Mouse (Mus musculus): ENCODE data around the gene G3bp1. TPM values are rescaled to one million over a fixed set of nuclear protein-coding genes. Genes with fewer than 3 reads are reported as not detected.

Gene G3bp1
- polyA plus RNA-seq (2012; ENCODE audit: insufficient read depth, insufficient read length, missing spikeins): 17.0 and 19.4 TPM in 2 replicates

DNA sequence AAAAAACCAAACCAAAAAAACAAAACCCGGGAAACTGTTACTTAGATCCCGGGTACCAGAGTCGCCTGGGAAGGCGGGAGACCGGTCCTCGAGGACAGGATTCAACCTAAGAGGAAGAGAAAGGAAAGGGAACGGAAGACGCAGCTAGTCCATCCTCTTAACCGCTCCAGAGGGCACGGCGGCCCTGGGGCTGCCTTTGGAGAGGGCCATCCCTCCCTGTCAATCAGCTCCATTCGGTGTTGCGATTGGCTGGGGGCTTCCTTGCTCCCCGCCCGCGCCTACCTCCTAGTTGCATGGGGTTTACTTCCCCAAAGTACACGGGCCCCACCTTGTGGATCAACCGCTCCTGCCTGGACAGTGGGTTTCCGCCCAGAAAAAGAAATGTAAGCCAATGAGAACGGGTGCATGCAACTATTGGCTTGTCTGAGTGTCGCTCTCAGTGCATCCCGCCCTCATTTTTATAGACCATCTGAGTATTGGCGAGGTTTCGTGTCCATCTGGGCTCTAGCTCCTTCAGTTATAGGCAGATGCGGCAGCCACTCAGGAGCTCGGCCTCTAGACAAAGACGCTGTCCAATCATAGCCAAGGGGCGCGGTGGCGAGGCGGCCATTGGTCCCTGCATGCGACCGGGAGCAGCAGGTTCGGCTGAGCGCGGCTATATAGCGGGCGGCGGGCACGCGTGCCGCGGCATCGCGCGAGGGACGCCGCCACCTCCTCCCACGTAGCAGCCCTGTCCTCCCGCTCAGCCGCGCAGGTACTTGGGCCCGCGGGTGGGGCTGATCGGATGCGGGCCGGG is at the start of gene G3bp1:
Gene G3bp1, plus strand, starts transcription at position 638 of the 796 bp plus-strand sequence.
- H3K27ac ChIP-seq (replicated peaks; ENCODE audit: low read depth, low read length): peak within 1 kb of the TSS; percentile 96
- H3K4me3 ChIP-seq (ENCODE audit: insufficient read depth, low read depth, low read length): peak within 1 kb of the TSS; percentile 73
- H3K4me1 ChIP-seq (ENCODE audit: control insufficient read depth, insufficient read depth, insufficient read length, low read length): peaks cover 17% of the 10 kb centered on the region

DNA sequence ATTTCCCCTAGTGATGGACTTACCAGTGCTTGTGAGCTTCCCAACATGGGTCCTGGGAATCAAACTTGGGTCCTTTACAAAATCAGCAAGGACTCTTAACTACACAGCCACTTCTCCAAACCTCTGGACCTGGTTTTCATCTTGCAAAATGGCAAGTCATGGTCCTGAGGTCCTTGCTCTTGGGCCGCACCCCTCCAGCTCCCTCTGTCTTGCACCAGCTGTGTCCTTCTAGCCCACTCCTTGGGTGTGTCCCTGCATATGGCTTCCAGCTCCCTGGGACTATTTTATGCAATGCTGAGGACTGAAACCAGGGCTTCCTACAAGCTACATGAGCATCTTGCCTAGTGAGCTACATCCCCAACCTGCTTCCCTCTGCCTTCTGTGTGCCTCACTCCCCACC is 46.5 kb upstream of the G3bp1 start, which contains the start of gene Sparc:
Gene Sparc, minus strand, starts transcription at position 206 of the 400 bp plus-strand sequence.
- Histone ChIP-seq H3K4me3 (ENCODE audit: insufficient read depth, low read depth, low read length) (no peak within 1 kb of the TSS), H3K4me1 (ENCODE audit: control insufficient read depth, insufficient read depth, insufficient read length, low read length) (peaks cover 16% of the 10 kb centered on the region; the same call in 1 of the 2 replicates), H3K27ac (replicated peaks; ENCODE audit: low read depth, low read length) (peak within 1 kb of the TSS; percentile 10; the same call in 1 of the 2 replicates)

DNA sequence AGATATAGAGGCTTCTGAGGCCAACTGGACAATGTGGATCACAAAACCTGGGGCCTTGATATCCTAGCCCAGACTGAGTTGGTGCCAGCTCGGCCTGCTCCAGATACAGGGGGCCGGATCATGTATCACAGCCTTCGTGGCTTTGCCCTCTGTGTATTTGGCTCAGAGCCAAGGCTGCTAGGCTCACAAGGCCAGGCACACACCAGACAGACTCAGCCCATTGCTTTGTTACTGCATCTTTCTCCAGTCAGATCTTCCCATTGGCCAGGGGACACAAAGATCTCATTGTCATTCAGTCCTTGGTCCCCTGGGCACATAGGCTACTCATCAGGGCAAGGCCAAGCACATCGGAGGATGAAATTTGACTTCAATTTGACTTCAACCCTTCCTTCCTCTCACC is 45.7 kb upstream of the G3bp1 start:
- Histone ChIP-seq H3K4me3 (ENCODE audit: insufficient read depth, low read depth, low read length) (no peak overlapping the region), H3K4me1 (ENCODE audit: control insufficient read depth, insufficient read depth, insufficient read length, low read length) (peaks cover 21% of the 10 kb centered on the region), H3K27ac (replicated peaks; ENCODE audit: low read depth, low read length) (peak overlapping the region; percentile 10; the same call in 1 of the 2 replicates)

DNA sequence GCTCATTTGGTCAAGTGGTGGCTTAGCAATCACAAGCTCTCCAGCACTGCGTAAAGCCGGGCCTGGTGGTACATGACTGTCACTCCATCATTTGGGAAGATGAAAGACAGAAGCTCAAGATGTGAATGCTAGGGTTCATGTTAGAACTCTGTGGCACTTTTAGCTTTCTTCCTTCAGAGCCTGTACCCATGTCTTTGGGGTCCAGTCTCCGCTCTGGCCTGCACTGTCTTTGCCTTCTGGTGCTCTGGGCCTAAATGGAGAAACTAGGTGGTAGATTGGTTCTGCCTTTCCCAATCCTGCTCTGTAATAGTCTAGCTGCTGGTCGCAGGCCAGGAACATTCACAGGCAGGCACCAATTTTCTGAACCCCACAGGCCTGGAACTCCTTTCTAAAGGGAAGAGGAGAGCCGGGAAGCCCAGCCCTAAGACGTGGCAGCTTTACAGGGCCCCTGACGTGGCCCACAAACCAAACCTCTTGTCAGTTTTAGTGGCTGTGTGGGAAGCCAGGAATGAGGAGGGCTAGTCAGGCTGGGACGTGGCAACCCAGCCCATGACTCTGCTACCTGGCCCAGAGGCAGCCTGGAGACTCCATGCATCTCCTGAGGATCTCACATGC is 44.6 kb upstream of the G3bp1 start:
- peaks cover 21% of the 10 kb centered on the region for H3K4me1 ChIP-seq (ENCODE audit: control insufficient read depth, insufficient read depth, insufficient read length, low read length)
- peak overlapping the region; percentile 57 for H3K27ac ChIP-seq (replicated peaks; ENCODE audit: low read depth, low read length)
- H3K4me3 ChIP-seq (ENCODE audit: insufficient read depth, low read depth, low read length): no peak overlapping the region

DNA sequence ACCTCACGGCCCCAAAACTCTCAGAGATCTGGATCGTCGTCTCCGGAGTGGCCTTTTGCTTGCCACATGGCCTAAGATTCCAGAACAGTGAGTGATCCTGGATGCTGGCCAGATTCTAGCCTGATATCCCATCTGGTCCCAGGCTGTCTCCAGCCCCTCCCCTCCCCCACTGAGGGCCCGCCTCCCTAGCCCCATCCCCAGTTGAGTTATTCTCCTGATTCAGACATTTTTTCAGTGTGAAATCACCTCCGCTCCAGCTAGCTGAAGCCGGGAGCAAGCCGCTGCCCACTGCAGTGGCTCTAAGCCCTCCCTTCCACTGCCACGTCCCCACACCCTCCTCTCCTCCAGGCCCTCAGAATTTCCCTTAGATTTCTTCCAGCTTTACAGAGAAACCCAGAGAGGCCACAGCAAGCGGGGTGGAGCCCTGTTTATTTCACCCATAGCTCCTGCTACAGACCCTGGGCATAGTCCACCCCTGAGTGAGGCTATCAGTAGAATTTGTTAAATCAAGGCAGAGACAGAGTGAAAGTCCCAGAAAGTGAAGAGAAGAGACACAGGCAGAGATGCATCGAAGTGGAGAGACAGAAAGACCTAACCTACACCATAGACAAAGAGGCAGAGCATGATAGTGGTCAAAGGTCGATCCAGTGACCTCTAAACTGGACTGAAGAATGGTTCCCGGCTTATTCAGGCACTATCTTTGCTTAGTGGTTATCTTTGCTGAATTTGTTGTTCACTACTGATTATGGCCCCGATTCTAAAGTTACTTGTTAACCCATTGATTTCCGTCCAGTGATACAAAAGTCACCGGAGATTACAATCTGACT is 41.1 kb upstream of the G3bp1 start:
- H3K27ac ChIP-seq (replicated peaks; ENCODE audit: low read depth, low read length): peak overlapping the region; percentile 94
- H3K4me1 ChIP-seq (ENCODE audit: control insufficient read depth, insufficient read depth, insufficient read length, low read length): peaks cover 17% of the 10 kb centered on the region
- no peak overlapping the region for H3K4me3 ChIP-seq (ENCODE audit: insufficient read depth, low read depth, low read length)

DNA sequence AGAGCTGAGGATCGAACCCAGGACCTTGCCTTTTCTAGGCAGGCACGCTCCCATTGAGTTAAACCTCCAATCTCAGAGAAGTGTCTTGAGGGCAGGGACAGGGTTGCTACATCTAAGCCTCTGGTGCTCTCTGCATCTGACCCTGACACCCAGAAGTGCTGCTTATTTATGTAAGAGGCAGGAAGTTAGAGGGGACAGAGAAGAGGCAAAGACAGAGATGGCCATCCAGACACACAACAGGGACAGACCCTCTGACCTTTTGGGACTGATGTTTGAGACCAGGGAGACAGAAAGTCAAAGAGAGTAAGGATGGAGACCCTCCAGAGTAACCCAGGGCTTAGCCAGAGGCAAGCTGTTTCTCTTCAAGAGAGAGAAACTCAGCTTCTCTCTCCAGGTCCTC is 39.5 kb upstream of the G3bp1 start:
- Histone ChIP-seq H3K4me3 (ENCODE audit: insufficient read depth, low read depth, low read length) (no peak overlapping the region), H3K4me1 (ENCODE audit: control insufficient read depth, insufficient read depth, insufficient read length, low read length) (peaks cover 8% of the 10 kb centered on the region), H3K27ac (replicated peaks; ENCODE audit: low read depth, low read length) (no peak overlapping the region)

DNA sequence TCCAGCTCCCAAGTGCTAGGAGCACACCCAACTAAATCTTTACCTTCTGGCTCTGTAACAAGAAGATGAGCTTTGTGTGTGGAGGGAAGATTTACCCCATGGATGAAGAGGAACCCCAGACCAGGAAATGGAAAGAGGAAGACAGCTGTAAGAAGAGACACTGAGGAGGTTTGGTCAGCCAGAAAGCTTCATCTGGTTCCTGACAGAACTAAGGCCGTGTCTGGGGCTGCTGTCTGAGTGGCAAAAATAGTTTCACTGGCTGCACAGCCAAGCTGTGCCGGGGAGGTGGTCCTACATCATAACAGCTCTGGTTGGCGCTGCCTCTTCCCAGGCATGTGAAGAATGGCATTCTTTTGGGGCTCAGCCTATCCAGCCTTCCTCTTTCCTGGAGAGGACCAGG is 36.5 kb upstream of the G3bp1 start:
- Histone ChIP-seq H3K27ac (replicated peaks; ENCODE audit: low read depth, low read length) (no peak overlapping the region), H3K4me1 (ENCODE audit: control insufficient read depth, insufficient read depth, insufficient read length, low read length) (peaks cover 5% of the 10 kb centered on the region), H3K4me3 (ENCODE audit: insufficient read depth, low read depth, low read length) (no peak overlapping the region)

DNA sequence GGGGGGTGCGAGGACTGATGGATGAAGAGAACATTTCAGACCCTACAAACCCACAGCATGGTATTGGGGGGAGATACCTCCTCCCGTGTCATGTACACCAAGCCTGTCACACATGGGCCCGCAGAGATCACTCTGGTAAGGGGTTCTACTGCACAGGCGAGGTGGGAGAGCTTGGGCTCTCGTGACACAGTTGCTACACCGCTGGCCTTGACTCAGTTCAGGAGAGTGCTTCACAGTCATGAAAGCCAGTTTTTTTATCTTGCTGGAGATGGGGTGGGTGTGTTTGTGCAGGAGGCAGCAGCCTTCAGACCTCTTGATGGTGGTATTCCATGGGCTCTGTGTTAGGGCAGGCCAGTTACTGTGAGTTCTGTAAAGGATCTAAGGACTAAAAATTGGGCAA is 33.4 kb upstream of the G3bp1 start:
- Histone ChIP-seq H3K27ac (replicated peaks; ENCODE audit: low read depth, low read length) (no peak overlapping the region), H3K4me1 (ENCODE audit: control insufficient read depth, insufficient read depth, insufficient read length, low read length) (no peaks in the 10 kb centered on the region), H3K4me3 (ENCODE audit: insufficient read depth, low read depth, low read length) (no peak overlapping the region)

DNA sequence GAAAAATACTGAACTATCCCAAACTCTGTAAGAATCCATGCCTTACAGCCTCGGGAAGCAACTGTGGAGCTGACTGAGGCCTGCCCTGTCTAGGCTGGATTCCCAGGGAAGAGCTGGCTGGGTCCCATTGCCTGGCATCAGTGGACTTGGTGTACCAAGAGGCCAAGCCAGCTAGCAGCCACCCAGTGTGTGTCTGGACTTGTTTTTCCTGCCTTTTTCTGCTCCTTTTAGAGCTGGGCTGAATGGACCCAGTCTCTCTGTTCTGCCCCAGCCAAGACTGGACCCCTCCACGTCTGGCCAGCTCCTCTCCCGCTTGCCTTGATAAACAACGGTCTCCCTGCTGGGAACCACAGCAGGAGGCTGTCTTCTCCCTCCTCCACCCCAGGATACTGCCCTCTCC is 31.5 kb upstream of the G3bp1 start:
- H3K4me3 ChIP-seq (ENCODE audit: insufficient read depth, low read depth, low read length): no peak overlapping the region
- no peak overlapping the region for H3K27ac ChIP-seq (replicated peaks; ENCODE audit: low read depth, low read length)
- H3K4me1 ChIP-seq (ENCODE audit: control insufficient read depth, insufficient read depth, insufficient read length, low read length): no peaks in the 10 kb centered on the region

DNA sequence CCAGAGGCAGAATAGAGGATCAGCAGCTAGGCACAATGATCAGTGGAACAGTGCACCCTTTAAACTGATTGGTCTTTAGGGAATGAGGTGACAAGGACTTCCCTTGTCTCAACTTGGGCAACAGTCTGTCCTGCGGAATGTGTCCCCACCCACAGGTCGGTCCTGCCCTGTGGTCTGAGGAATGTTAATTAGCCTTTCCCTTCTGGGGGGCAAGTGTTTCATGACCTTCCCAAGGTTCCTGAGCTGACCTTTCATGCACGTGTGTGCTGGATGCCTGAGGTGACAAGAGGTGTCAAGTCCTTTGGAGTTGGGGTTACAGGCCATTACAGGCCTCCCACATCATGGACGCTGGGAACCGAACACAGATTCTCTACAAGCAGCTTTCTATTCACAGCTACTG is 29.8 kb upstream of the G3bp1 start:
- no peak overlapping the region for H3K4me3 ChIP-seq (ENCODE audit: insufficient read depth, low read depth, low read length)
- 0 out of 2 replicates have a peak, but pooled peaks cover 2% of the 10 kb centered on the region for H3K4me1 ChIP-seq (ENCODE audit: control insufficient read depth, insufficient read depth, insufficient read length, low read length)
- no peak overlapping the region for H3K27ac ChIP-seq (replicated peaks; ENCODE audit: low read depth, low read length)

DNA sequence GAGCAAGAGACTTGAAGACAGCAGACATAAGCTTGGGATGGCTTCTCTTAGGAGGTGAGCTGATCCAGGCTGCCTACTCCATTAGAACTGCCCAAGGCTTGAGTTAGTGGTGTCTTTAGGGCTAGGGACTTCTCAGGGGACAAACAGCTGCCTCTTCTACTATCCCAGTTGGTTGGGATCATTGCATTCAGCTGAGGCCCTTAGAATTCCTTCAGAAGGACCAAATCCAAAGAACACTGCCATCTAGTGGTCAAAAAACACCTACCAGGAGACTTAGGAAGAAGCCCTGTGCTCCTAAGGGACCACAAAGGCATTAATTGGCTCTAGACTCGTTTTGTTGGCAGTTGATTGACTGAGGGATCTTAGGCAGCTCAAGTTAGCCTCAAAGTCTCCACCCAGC is 24.7 kb upstream of the G3bp1 start:
- Histone ChIP-seq H3K27ac (replicated peaks; ENCODE audit: low read depth, low read length) (no peak overlapping the region), H3K4me3 (ENCODE audit: insufficient read depth, low read depth, low read length) (no peak overlapping the region), H3K4me1 (ENCODE audit: control insufficient read depth, insufficient read depth, insufficient read length, low read length) (peaks cover 11% of the 10 kb centered on the region)

DNA sequence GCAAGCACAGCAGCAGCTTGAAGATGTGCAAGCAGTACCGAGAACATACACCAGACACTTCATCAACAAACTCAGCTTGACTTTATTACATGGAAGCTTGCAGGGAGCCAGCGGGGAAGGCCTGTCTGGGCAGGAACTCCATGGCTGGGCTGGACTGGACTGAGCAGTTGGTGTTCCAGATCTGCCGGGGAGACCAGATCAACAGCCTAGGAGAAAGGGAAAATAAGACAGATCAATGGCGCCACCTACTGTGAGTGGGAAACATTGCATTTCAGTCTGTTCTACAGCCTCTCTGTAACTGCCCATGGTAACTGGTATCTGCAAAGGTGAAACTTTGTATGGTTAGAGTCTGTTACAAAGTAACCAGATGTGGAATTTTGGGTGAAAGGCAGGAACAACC is 22.9 kb upstream of the G3bp1 start:
- no peak overlapping the region for H3K4me3 ChIP-seq (ENCODE audit: insufficient read depth, low read depth, low read length)
- no peak overlapping the region for H3K27ac ChIP-seq (replicated peaks; ENCODE audit: low read depth, low read length)

DNA sequence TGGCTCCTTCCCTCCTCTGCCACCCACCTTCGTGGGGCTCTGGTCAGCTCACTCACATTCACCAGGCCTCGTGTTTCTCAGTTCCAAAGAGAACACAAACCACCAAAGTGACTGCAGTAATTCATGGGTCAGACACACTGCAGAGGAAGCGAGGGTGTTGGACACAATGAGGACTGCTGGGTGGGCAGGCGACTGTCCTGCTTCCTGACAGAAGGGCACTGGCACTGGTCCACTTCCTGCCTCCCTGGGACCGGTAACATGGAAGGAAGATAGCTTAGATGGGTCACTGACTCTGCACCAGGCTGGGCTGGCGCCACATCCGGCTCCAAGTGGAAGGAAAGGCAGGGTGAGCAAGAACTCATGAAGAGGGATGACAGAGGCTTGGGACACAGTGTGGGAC is 20.0 kb upstream of the G3bp1 start:
- Histone ChIP-seq H3K27ac (replicated peaks; ENCODE audit: low read depth, low read length) (peak overlapping the region; percentile 81), H3K4me3 (ENCODE audit: insufficient read depth, low read depth, low read length) (no peak overlapping the region), H3K4me1 (ENCODE audit: control insufficient read depth, insufficient read depth, insufficient read length, low read length) (peaks cover 22% of the 10 kb centered on the region)

More for the DNA sequence above, 22.9 kb upstream of the G3bp1 start:
- peaks cover 11% of the 10 kb centered on the region for H3K4me1 ChIP-seq (ENCODE audit: control insufficient read depth, insufficient read depth, insufficient read length, low read length)

DNA sequence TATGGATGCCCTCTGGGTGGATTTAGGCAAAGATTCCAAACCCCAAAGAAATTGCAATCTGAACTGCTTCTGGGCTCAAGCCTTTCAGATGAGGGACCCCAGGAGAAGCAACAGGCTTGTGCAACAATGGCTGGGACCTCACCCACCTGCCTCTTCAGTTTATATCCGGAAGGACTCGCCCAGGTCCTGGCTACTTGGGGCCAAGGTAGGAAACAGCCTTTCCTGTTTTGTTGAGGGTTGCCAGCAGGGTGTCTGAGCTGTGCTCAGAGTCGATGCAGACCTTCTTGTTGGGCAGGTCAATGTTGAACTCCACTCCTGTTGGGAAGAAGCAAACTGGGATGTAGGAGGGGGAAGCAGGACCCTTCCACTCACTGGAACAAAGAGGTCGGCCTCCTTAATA is 19.2 kb upstream of the G3bp1 start:
- H3K4me1 ChIP-seq (ENCODE audit: control insufficient read depth, insufficient read depth, insufficient read length, low read length): peaks cover 25% of the 10 kb centered on the region
- H3K27ac ChIP-seq (replicated peaks; ENCODE audit: low read depth, low read length): peak overlapping the region; percentile 81
- H3K4me3 ChIP-seq (ENCODE audit: insufficient read depth, low read depth, low read length): no peak overlapping the region

DNA sequence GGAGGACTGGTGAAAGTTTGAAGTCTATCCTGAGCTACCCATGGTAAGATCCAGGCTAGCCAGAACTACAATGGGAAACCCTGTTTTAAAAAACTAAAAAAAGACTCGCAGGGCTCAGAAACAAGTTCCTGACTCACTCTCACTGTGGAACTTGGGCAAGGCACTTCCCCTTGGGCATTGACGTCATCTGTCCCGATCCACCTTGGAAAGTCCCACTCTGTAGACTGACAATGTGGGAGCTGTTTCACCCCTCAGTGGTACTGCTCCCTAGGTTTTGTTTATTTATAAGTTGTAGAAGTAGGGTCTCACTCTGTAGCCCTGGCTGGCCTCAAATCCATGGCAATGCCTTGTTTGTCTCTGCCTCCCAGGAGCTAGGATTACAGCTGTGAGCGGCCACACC is 15.8 kb upstream of the G3bp1 start:
- Histone ChIP-seq H3K4me3 (ENCODE audit: insufficient read depth, low read depth, low read length) (no peak overlapping the region), H3K4me1 (ENCODE audit: control insufficient read depth, insufficient read depth, insufficient read length, low read length) (peaks cover 31% of the 10 kb centered on the region), H3K27ac (replicated peaks; ENCODE audit: low read depth, low read length) (peak overlapping the region; percentile 93)

Data from brown adipose tissue, adult 24 weeks (tissue).